Mouse (Mus musculus) adrenal gland, adult 10 weeks (tissue): ENCODE data around the gene Sufu. TPM values are rescaled to one million over a fixed set of nuclear protein-coding genes. Genes with fewer than 3 reads are reported as not detected.

Experiments used
- polyA plus RNA-seq: library from polyadenylated mRNA; stranded (reverse); fragments of 350-450 nt; fragmentation: Illumina TruSeq; extraction: RNeasy Lipid Tissue Mini Kit (QIAGEN cat#74804); gene quantifications from one replicate; pipeline ENCODE4 v1.2.3, GENCODE M21; 2014; ENCODE audit warnings: low read depth, low replicate concordance

Sufu gene
- 6.1 TPM for polyA plus RNA-seq

DNA sequence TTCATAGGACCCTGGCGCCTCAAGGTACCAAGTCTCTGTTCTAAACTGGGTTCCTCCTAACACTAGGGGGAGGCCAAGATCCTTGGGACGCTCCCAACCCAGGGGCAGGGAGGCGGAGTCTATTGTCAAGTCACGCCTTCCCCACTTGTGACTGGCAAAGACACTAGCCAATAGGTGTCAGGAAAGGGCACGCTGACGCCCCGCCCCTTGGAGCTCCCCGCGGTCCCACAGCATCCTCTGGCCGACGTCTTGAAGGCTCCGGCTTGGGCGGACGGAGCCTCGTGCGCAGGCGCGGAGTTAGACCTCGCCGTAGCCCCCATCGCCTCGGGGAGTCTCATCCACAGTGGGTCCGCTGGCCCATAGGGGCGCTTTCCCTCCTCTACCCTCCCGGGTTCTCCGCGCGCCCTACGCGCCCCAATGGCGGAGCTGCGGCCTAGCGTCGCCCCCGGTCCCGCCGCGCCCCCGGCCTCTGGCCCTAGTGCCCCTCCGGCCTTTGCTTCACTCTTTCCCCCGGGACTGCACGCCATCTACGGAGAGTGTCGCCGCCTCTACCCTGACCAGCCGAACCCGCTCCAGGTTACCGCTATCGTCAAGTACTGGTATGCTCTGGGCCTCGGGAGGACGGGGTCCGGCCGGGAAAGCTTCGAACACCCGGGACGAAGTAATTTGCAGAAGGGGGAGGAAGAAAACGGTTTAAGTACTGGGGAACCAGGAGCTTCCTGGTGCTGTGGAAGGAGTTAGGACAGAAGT, at the start of gene Sufu:
Sufu (plus strand) TSS at position 211 of the 750 bp plus-strand sequence.

DNA sequence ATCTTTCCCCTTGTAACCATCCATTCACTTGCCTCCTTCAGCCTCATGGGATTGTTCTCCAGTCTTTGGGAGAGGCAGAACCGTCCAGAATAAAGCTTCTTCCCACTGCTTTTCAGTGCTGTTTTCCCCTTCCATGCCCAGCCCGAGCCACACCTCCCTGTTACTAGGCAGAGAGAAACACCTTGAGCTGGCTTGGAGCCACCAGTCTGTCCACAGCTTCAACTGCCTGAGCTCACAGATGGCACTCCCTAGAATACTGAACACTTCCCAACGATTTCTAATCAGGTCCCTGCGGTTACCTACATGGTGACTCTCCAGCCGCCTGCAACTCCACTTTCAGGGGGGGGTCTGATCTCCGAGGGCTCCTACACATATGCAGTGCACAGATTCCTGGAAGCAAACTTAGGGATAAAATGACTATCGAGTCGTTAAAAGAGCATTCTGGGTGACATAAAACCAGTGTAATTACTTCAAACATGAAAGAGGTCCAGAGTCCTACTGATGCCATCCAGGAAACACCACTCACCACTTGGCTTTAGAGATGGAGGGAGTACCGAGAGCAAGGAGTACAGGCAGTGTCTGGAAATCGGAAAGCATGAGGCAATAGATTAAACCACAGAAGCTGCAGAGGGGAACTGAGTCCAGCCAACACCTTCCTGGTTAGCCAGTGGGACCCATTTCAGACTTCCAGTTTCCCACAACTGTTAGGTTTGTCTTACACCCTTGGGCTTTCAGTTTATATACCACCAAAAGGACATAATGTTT, 46.3 kb upstream of the Sufu start, which contains the start of gene 2310034G01Rik:
2310034G01Rik (minus strand) TSS at position 135 of the 765 bp plus-strand sequence.

DNA sequence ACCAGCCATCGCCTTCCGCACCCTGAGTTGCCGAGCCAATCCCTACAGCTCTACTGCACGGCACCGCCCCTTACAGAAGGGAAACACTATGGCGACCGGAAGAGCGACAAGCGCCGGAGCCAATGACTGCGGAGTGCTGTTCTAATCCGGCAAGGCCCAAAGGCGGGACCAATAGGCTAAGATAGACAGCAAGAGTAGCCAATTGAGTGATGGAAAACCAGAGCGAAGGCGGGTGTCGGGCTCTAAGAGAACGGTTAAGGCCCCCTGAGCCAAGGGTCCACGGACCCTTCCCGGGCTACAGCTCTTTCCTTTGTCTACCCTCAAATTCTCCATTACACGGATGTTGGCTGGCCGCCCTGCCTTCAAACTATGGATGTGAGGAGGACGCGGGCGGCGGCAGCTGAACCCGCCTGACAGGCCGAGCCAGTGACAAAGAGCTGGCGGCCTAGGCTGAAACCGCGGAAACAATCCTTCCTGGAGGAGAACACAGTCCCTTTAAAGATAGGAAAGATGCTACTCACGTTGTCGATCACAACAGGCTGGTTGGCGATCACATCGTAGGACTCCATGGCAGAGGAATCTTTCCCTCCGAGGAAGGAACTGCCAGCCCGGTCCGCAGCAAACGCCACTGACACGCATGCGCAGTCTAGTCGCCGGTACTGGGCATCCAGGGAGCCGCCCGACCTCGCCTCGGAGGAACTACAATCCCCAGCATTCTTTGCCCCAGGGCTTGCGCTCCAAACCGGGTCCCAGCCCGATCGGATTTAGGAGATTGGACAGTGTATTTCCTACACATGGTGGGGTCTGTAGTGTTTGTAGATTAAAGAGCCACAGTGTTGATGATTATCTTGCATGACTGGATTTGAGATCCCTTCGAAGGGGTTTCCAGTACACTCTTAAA, 1.3 kb upstream of the Sufu start, which contains the start of gene Actr1a:
Actr1a (minus strand) TSS at position 640 of the 901 bp plus-strand sequence.

DNA sequence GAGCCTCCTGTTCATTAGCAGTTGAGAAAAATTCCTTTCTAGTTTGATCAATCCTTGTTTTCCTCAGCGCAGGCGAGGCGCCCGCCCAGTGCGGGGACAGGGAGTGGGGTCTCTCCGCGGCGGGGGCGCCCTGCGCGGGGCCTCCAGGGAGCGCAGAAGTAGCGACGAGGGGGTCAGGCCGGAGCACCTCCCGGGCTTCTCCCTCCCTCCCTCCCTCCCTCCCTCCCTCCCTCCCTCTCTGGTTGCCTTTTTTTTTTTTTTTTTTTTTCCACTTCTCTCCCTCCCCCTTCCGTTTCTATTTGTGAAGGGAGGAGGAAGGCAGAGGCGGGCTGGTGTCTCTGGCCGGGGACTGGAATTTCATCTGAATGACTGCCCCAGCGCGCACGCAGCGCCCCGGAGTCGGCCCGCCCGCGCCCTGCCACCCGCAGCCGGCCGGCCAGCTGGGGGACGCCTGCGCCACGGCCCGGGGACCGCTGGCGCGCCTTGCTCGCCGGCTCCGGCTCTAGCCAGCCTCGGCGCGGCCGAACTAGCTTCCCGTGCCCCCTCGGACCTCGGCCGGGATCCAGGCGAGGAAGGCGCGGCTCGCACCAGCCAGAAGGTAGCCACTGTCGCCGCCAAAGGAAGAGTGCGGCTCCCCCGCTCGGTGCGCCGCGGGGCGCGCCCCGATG, 104.8 kb downstream of the Sufu start, which contains the start of gene Trim8:
Trim8 (plus strand) TSS at position 302 of the 668 bp plus-strand sequence.

Other genes with a start within 250 kb of the Sufu start
- not detected for gene Pitx3, start 248.6 kb upstream of the Sufu start, polyA plus RNA-seq
- 32.4 TPM for gene Gbf1, start 244.4 kb upstream of the Sufu start, polyA plus RNA-seq
- 0.93 TPM for gene Nfkb2, start 92.6 kb upstream of the Sufu start, polyA plus RNA-seq
- gene Psd, start 69.7 kb upstream of the Sufu start, polyA plus RNA-seq = not detected
- not detected for gene Fbxl15, start 68.7 kb upstream of the Sufu start, polyA plus RNA-seq
- gene Cuedc2, start 58.2 kb upstream of the Sufu start, polyA plus RNA-seq = 7.5 TPM
- gene Mfsd13a, start 55.8 kb upstream of the Sufu start, polyA plus RNA-seq = 0.58 TPM
- 1.2 TPM for gene 2310034G01Rik, start 46.6 kb upstream of the Sufu start, polyA plus RNA-seq
- 56.5 TPM for gene Actr1a, start 1.1 kb upstream of the Sufu start, polyA plus RNA-seq
- gene Trim8, start 104.8 kb downstream of the Sufu start, polyA plus RNA-seq = 6.5 TPM
- gene Arl3, start 176.3 kb downstream of the Sufu start, polyA plus RNA-seq = 130 TPM
- gene Sfxn2, start 176.5 kb downstream of the Sufu start, polyA plus RNA-seq = 6.8 TPM
- gene Wbp1l, start 202.2 kb downstream of the Sufu start, polyA plus RNA-seq = 35.2 TPM